Mouse (Mus musculus) erythroid progenitor cell, adult 5-6 weeks (primary cell): ENCODE measurements around the gene 6430531B16Rik. TPM values are rescaled to one million over a fixed set of nuclear protein-coding genes. Genes with fewer than 3 reads are reported as not detected.

Experiments
- ATAC-seq: replicated peaks from 2 replicates; pipeline ENCODE4 v1.8.0; 2016; ENCODE audit warnings: moderate number of reproducible peaks, mild to moderate bottlenecking, moderate TSS enrichment, inconsistent platforms; ENCODE audit not compliant: poor library complexity, low FRiP score, severe bottlenecking
- total RNA-seq, 2 experiments: library from RNA; stranded (forward) in 1 of 2; stranded (reverse) in 1 of 2; fragments of 150-400 nt in 1 of 2; fragments of 186-747, 209-891 nt in 1 of 2; gene quantifications; 2 replicates each; pipeline versions ENCODE4 v1.2.3 to v1.2.4; 2015 to 2017; ENCODE audit warnings: low replicate concordance in 2 of 2

6430531B16Rik gene
- total RNA-seq, 2 experiments from 2014 or later = not detected

- ATAC-seq = no peak
These were observed 5.6 kb downstream of the 6430531B16Rik start for GRCm38 (mm10) chr7:139972923-139973331.

- no peak for ATAC-seq
These were observed 7.1 kb downstream of the 6430531B16Rik start for GRCm38 (mm10) chr7:139971436-139971835.

- no peak for ATAC-seq
These were observed 7.6 kb downstream of the 6430531B16Rik start for GRCm38 (mm10) chr7:139970979-139971378.

GRCm38 (mm10) chr7:139970216-139970919, 8.2 kb downstream of the 6430531B16Rik start:
- no peak for ATAC-seq

GRCm38 (mm10) chr7:139969348-139970130, 9.0 kb downstream of the 6430531B16Rik start:
- ATAC-seq = no peak

- ATAC-seq = no peak
These were observed 10.1 kb downstream of the 6430531B16Rik start for GRCm38 (mm10) chr7:139968428-139968827.

- no peak for ATAC-seq
These were observed 11.4 kb downstream of the 6430531B16Rik start for GRCm38 (mm10) chr7:139967175-139967574.

- ATAC-seq = no peak
These were observed 14.7 kb downstream of the 6430531B16Rik start for GRCm38 (mm10) chr7:139963814-139964213.

- no peak for ATAC-seq
These were observed 17.4 kb downstream of the 6430531B16Rik start for GRCm38 (mm10) chr7:139961141-139961540.

- ATAC-seq = no peak
These were observed 20.6 kb downstream of the 6430531B16Rik start for GRCm38 (mm10) chr7:139957958-139958357.

GRCm38 (mm10) chr7:139957437-139957836, 21.1 kb downstream of the 6430531B16Rik start:
- no peak for ATAC-seq

GRCm38 (mm10) chr7:139956658-139957057, 21.9 kb downstream of the 6430531B16Rik start:
- no peak for ATAC-seq

GRCm38 (mm10) chr7:139955505-139955904, 23.1 kb downstream of the 6430531B16Rik start:
- ATAC-seq = no peak

- no peak for ATAC-seq
These were observed 26.4 kb downstream of the 6430531B16Rik start for GRCm38 (mm10) chr7:139951991-139952633.

- ATAC-seq = peak; percentile 67; the same call in 1 of the 2 replicates
These were observed 27.5 kb downstream of the 6430531B16Rik start for GRCm38 (mm10) chr7:139951079-139951478.

GRCm38 (mm10) chr7:139950283-139950971, 28.1 kb downstream of the 6430531B16Rik start:
- ATAC-seq = peak; percentile 63

GRCm38 (mm10) chr7:139949893-139950282, 28.7 kb downstream of the 6430531B16Rik start:
- ATAC-seq = no peak

- no peak for ATAC-seq
These were observed 32.5 kb downstream of the 6430531B16Rik start for GRCm38 (mm10) chr7:139946032-139946431.

GRCm38 (mm10) chr7:139945516-139945915, 33.0 kb downstream of the 6430531B16Rik start:
- no peak for ATAC-seq
